Mouse (Mus musculus) heart, postnatal 0 days (tissue): ENCODE data around the gene Smpd3.

Experiments used
- CTCF ChIP-seq: IDR thresholded peaks from 2 replicates; pipeline ENCODE4 v1.5.1; 2016; ENCODE audit warnings: antibody characterized with exemption, control low read depth, low read depth
- EP300 ChIP-seq: IDR thresholded peaks from 2 replicates; pipeline ENCODE4 v1.6.1; 2016; ENCODE audit warnings: antibody characterized with exemption, low read depth

DNA sequence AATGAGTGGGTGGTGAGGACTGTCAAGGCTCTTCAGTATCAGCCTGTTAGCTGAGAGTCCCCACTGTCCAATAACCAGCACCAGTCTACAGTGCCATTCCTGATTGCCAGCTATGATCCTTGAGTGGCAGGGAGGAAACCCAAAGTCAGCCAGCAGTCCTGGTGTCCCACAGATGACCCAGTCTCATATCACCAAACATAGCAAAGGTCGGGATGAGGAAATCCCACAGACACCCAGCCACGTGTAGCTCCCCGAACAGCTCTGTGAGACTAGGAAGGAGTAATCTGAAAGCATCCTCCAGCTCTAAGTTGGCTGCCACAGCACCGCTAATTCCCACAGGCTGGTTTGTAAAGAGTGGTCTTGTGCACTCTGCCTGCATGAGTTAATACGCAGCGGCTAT lies 33.5 kb downstream of the Smpd3 start:
- TF ChIP-seq EP300 (no peak), CTCF (no peak)
